Mouse (Mus musculus): ENCODE data around the gene Tas1r1. TPM values are rescaled to one million over a fixed set of nuclear protein-coding genes. Genes with fewer than 3 reads are reported as not detected.

Gene Tas1r1
- polyA plus RNA-seq, 1 experiment from 2014 or later = 1.2 TPM

DNA sequence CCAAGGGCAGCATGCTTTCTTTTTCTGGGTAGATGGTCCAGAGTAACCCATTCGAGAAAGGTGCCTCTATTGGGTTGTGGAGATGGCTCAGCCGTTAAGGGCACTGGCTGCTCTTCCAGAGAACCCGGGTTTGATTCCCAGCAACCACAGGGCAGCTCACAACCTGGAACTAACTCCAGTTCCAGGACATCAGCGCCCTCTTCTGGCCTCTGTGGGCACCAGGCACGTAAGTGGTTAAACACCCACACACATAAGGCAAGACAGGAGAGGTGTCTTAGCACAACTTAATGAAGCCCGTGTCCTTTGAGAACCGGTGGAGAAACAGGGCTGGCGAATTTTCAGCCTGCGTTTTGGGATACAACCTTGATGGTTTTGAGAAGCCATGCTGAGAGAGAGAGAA lies 36.2 kb upstream of the Tas1r1 start:
- peaks cover 33% of the 10 kb centered on the region for H3K4me1 ChIP-seq
- no peak overlapping the region for H3K9ac ChIP-seq
- no peak overlapping the region for H3K27ac ChIP-seq (replicated peaks)
- H3K4me3 ChIP-seq (replicated peaks) = no peak overlapping the region
- no peak for ATAC-seq (ENCODE audit: insufficient number of reproducible peaks, low FRiP score, low TSS enrichment, low read depth)
- H3K27me3 ChIP-seq = no peaks in the 10 kb centered on the region
- no peak overlapping the region for H3K4me2 ChIP-seq (replicated peaks)
- H3K9me3 ChIP-seq (replicated peaks) = no peaks in the 10 kb centered on the region
- no peaks in the 10 kb centered on the region for H3K36me3 ChIP-seq
- 88% methylated on average over 9 of the region's 9 CpGs for WGBS

GRCm38 (mm10) chr4:152073715-152074114 lies 35.3 kb upstream of the Tas1r1 start:
- 64% methylated on average over 6 of the region's 6 CpGs for WGBS
- Histone ChIP-seq H3K36me3 (no peaks in the 10 kb centered on the region), H3K27ac (replicated peaks) (no peak overlapping the region), H3K4me3 (replicated peaks) (no peak overlapping the region), H3K27me3 (no peaks in the 10 kb centered on the region), H3K9ac (no peak overlapping the region), H3K9me3 (replicated peaks) (no peaks in the 10 kb centered on the region), H3K4me2 (replicated peaks) (no peak overlapping the region), H3K4me1 (peaks cover 33% of the 10 kb centered on the region)
- no peak for ATAC-seq (ENCODE audit: insufficient number of reproducible peaks, low FRiP score, low TSS enrichment, low read depth)

GRCm38 (mm10) chr4:152072655-152073054 lies 34.3 kb upstream of the Tas1r1 start:
- Histone ChIP-seq H3K9me3 (replicated peaks) (no peaks in the 10 kb centered on the region), H3K27ac (replicated peaks) (0 out of 2 replicates have a peak overlapping the region, but pooled peaks have one; percentile 34), H3K27me3 (no peaks in the 10 kb centered on the region), H3K4me1 (peaks cover 33% of the 10 kb centered on the region), H3K36me3 (no peaks in the 10 kb centered on the region), H3K4me2 (replicated peaks) (no peak overlapping the region), H3K9ac (no peak overlapping the region), H3K4me3 (replicated peaks) (no peak overlapping the region)
- WGBS = 59% methylated on average over 10 of the region's 10 CpGs
- no peak for ATAC-seq (ENCODE audit: insufficient number of reproducible peaks, low FRiP score, low TSS enrichment, low read depth)

DNA sequence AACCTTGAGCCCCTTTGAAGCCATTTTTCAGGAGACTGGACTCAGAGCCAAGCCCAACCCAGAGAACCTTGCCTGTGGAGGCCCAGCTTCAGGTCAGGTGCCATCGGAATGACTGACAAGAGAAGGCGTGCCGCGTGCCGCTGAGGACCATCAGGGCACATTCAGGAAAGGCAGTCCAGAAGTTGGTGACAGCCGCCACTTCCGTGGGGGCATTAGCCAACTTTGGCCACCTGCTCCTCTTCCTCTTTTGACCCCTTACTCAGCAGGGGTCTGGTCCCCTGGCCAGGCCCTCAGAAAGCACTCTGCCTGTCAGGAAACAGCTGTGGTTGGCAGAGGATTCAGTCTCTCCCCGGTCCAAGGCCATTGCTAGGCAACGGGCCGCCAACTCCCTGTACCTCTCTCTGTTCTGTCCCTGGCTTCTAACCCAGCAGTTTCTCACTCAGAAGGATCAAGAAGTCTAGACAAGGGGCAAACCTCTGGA lies 33.8 kb upstream of the Tas1r1 start, which contains the start of gene Plekhg5:
Gene Plekhg5 (plus strand): TSS at position 378 of the 481 bp plus-strand sequence.
- Histone ChIP-seq H3K9ac (no peak within 1 kb of the TSS), H3K27me3 (no peaks in the 10 kb centered on the region), H3K4me3 (replicated peaks) (no peak within 1 kb of the TSS), H3K27ac (replicated peaks) (0 out of 2 replicates have a peak within 1 kb of the TSS, but pooled peaks have one; percentile 34), H3K4me1 (peaks cover 33% of the 10 kb centered on the region), H3K36me3 (no peaks in the 10 kb centered on the region), H3K9me3 (replicated peaks) (no peaks in the 10 kb centered on the region), H3K4me2 (replicated peaks) (no peak within 1 kb of the TSS)
- 63% methylated on average over 10 of the region's 10 CpGs for WGBS
- no peak; the same call in 1 of the 2 replicates for ATAC-seq (ENCODE audit: insufficient number of reproducible peaks, low FRiP score, low TSS enrichment, low read depth)

DNA sequence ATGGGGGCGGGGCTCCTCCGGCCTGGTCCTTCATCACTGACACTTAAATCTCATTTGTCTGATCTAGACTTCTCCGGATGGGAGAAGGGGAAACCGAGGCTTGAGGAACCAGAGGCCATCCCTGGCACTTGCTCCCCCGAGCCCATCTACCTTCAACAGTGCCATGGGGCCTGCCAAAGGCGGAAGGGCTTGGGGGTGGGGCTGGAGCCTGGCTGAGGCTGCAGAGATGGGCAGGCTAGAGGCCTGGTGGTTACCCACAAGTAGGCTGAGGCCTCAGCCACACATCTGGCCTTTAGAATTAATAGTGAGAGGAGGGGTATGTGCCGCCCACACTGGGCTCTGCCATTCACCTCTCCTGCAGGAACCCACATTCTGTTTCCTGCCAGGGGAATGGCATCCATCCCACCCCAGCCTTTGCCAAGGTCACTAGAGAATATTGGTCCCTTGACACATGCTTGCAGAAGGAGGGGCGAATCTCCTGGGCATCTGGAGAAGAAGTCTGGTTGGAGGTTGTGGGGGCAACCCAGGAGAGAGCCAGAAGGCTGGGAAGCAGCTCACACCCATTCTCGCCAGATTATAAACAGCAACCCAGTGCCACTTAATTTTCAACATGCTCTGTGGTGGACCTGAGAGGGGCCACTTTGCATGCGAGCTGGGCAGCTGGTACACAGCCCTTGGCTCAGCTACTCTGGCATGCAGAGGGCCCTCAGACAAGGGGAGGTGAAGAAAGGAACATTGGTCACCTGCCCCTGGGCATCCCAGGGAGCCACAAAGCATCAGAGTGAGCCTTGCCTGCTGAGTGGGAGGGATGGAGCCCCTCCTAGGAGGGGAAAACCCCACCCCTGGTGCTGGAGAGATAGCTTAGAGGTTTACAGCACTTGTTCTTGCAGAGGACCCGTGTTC lies 32.4 kb upstream of the Tas1r1 start:
- Histone ChIP-seq H3K4me2 (replicated peaks) (no peak overlapping the region), H3K4me1 (peaks cover 33% of the 10 kb centered on the region), H3K4me3 (replicated peaks) (no peak overlapping the region), H3K9ac (no peak overlapping the region), H3K36me3 (no peaks in the 10 kb centered on the region), H3K27me3 (no peaks in the 10 kb centered on the region), H3K27ac (replicated peaks) (no peak overlapping the region), H3K9me3 (replicated peaks) (no peaks in the 10 kb centered on the region)
- ATAC-seq (ENCODE audit: insufficient number of reproducible peaks, low FRiP score, low TSS enrichment, low read depth) = peak; percentile 55
- WGBS = 66% methylated on average over 11 of the region's 11 CpGs

DNA sequence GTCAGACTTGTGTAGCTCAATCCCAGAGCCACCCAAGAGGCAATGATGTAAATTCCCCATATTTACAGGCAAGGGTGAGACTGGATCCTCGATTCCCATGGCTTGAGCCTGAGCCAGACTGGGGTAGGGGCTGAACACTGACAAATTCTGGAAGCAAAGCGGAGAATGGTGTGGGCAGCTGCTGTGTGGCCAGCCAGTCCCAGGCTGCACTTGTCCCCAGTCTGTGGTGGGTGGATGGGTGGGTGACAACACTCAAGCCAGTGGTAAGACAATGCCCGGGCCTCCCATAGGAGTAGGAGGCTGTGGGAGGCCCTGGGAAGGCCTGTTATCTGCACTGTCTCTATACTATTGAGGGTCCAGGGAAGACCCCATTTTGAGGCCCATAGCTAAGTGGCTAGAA lies 30.9 kb upstream of the Tas1r1 start:
- ATAC-seq (ENCODE audit: insufficient number of reproducible peaks, low FRiP score, low TSS enrichment, low read depth) = no peak

DNA sequence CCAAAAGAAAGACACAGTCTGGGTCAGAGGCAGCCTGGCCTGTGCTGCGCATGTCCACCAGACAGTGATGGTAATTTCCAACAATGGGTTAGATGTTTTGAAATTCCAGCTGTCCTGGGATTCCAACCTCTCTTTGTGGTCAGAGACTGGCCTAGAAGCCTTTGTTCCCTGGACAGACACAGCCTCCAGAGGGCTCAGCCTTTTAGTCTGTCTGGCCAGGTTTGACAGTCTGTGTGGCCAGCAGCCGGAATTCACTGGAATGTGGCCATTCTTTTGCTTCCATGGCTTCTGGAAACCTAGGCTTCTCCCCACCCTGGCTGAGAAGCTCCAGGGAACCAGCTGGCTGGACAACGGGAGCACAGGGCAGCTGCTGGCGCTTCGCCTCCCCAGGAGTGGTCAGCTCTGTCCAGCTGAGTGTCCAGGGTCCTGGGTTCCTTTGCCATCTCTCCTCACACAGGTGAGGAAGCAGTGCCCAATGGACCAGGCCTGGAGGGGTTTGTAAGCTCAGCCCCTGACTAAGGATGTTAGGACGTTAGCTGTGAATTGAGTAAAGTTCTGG lies 29.9 kb upstream of the Tas1r1 start:
- WGBS = 77% methylated on average over 6 of the region's 6 CpGs
- Histone ChIP-seq H3K9me3 (replicated peaks) (no peaks in the 10 kb centered on the region), H3K4me2 (replicated peaks) (no peak overlapping the region), H3K9ac (no peak overlapping the region), H3K36me3 (peaks cover 3% of the 10 kb centered on the region; the same call in 1 of the 2 replicates), H3K27me3 (no peaks in the 10 kb centered on the region), H3K4me1 (peaks cover 23% of the 10 kb centered on the region), H3K27ac (replicated peaks) (no peak overlapping the region), H3K4me3 (replicated peaks) (no peak overlapping the region)
- no peak for ATAC-seq (ENCODE audit: insufficient number of reproducible peaks, low FRiP score, low TSS enrichment, low read depth)

More for the DNA sequence above, 30.9 kb upstream of the Tas1r1 start:
- Histone ChIP-seq H3K4me2 (replicated peaks) (no peak overlapping the region), H3K9me3 (replicated peaks) (no peaks in the 10 kb centered on the region), H3K4me3 (replicated peaks) (no peak overlapping the region), H3K9ac (no peak overlapping the region), H3K4me1 (peaks cover 33% of the 10 kb centered on the region), H3K27ac (replicated peaks) (no peak overlapping the region), H3K27me3 (no peaks in the 10 kb centered on the region), H3K36me3 (peaks cover 2% of the 10 kb centered on the region; the same call in 1 of the 2 replicates)
- WGBS = 83% methylated on average over 3 of the region's 3 CpGs

DNA sequence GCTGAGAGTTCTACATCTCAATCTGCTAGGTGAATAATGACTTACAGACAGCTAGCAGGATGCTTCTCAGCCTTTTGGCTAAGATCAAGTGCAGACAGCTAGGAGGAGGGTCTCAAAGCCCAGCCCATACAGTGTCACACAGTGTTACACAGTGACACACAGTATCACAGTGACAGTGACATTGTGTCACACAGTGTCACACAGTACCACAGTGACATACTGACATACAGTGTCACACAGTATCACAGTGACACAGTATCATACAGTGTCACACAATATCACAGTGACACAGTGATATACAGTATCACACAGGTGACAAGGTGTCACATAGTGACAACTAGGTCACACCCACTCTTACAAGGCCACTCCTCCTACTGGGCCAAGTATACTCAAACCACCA lies 28.9 kb upstream of the Tas1r1 start:
- H3K4me1 ChIP-seq = peaks cover 16% of the 10 kb centered on the region
- no peak overlapping the region for H3K4me3 ChIP-seq (replicated peaks)
- no peak overlapping the region for H3K4me2 ChIP-seq (replicated peaks)
- ATAC-seq (ENCODE audit: insufficient number of reproducible peaks, low FRiP score, low TSS enrichment, low read depth) = no peak
- no peak overlapping the region for H3K27ac ChIP-seq (replicated peaks)
- H3K27me3 ChIP-seq = no peaks in the 10 kb centered on the region
- no peak overlapping the region for H3K9ac ChIP-seq
- peaks cover 11% of the 10 kb centered on the region; the same call in 1 of the 2 replicates for H3K36me3 ChIP-seq
- H3K9me3 ChIP-seq (replicated peaks) = no peaks in the 10 kb centered on the region

DNA sequence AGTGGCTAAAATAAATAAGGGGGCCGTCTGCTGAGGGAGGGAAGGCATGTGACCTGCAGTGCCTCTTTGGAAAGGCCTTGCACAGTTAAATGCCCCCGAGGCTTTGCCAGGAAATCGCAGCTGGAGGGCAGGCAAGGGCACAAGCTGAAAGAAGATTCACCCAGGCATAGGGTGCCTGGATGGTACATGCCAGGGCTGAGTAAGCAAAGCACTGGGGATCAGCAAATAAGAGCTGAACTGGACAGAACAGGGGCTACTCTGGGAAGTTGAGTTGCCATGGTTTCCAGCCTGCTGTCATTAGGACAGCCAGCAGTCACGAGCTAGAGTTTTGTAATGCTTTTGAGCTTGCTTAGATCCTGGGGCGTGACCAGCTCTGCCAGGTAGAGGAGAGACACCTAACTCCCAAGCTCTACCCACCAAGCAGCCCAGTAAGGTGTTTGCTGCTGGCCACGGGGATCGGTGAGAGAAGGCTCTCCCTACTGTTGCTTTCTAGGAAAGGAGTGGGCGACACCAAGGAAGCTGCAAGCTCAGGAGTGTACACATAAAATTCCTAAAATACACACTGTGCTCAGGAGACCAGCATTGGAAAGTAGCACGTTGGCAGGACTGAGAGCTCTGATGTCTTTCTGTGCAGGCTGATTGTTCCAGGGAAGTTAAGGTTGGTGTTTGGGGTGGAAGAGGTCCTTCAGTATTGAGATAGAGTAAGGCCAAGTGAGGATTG lies 24.2 kb upstream of the Tas1r1 start:
- no peaks in the 10 kb centered on the region for H3K9me3 ChIP-seq (replicated peaks)
- WGBS = 72% methylated on average over 9 of the region's 9 CpGs
- H3K36me3 ChIP-seq = peaks cover 49% of the 10 kb centered on the region
- no peak for ATAC-seq (ENCODE audit: insufficient number of reproducible peaks, low FRiP score, low TSS enrichment, low read depth)
- no peaks in the 10 kb centered on the region for H3K27me3 ChIP-seq
- no peak overlapping the region for H3K27ac ChIP-seq (replicated peaks)
- no peak overlapping the region for H3K4me2 ChIP-seq (replicated peaks)
- H3K4me3 ChIP-seq (replicated peaks) = no peak overlapping the region
- no peaks in the 10 kb centered on the region for H3K4me1 ChIP-seq
- no peak overlapping the region for H3K9ac ChIP-seq

DNA sequence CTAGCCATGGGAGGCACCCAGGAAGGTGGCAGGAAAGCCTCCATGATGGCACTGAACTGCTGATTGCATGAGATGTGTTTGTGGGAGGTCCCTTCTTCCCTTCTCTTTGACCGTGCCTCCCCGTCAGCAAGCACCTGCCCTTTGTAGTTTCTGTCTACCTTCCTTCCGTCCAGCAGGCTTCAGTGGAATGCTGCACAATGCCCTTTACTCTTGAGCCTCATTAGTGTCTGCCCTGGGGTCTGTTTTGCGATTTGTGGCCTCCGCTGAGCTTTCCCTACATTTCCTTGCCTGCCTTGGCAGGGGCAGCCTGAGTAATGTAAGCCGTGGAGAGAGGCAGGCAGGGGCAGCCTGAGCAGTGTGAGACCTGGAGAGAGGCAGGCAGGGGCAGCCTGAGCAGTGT lies 6.2 kb upstream of the Tas1r1 start:
- no peak overlapping the region for H3K27ac ChIP-seq (replicated peaks)
- no peak for ATAC-seq (ENCODE audit: insufficient number of reproducible peaks, low FRiP score, low TSS enrichment, low read depth)
- H3K4me2 ChIP-seq (replicated peaks) = no peak overlapping the region
- H3K27me3 ChIP-seq = no peaks in the 10 kb centered on the region
- H3K4me1 ChIP-seq = peaks cover 11% of the 10 kb centered on the region
- no peaks in the 10 kb centered on the region for H3K9me3 ChIP-seq (replicated peaks)
- 71% methylated on average over 6 of the region's 6 CpGs for WGBS
- H3K36me3 ChIP-seq = peaks cover 83% of the 10 kb centered on the region
- H3K9ac ChIP-seq = no peak overlapping the region
- H3K4me3 ChIP-seq (replicated peaks) = no peak overlapping the region

DNA sequence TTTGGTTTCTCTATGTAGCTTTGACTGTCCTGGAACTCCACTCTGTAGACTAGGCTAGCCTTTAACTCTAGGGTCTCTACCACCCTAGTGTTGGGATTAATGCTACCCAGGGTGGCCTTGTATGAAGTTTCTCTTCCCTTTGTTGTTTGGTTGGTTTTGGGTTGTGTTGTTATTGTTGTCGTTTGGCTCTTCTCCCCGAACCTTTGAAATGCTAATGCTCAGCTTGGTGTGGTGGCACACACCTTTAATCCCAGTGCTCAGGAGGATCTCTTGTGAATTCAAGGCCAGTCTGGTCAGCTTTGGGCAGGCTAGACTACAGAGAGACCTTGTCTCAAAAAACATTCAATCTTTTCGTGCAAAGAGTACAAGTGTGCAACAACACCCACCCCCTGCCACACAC lies 4.8 kb upstream of the Tas1r1 start:
- Histone ChIP-seq H3K9me3 (replicated peaks) (no peaks in the 10 kb centered on the region), H3K36me3 (peaks cover 72% of the 10 kb centered on the region), H3K9ac (no peak overlapping the region), H3K27ac (replicated peaks) (no peak overlapping the region), H3K27me3 (no peaks in the 10 kb centered on the region), H3K4me2 (replicated peaks) (no peak overlapping the region), H3K4me1 (peaks cover 16% of the 10 kb centered on the region), H3K4me3 (replicated peaks) (no peak overlapping the region)
- 90% methylated on average over 3 of the region's 3 CpGs for WGBS
- ATAC-seq (ENCODE audit: insufficient number of reproducible peaks, low FRiP score, low TSS enrichment, low read depth) = no peak
